Mouse (Mus musculus): Measurements from ENCODE around the gene Zscan4-ps2. TPM values are rescaled to one million over a fixed set of nuclear protein-coding genes. Genes with fewer than 3 reads are reported as not detected.
"Not testable (repeated sequence)": the region's sequence is repeated elsewhere in the genome, so short reads cannot be mapped to it uniquely, and the experiment has no call there.

Zscan4-ps2 gene
- not detected in 2 replicates for polyA plus RNA-seq (2012; rRNA removed)

DNA sequence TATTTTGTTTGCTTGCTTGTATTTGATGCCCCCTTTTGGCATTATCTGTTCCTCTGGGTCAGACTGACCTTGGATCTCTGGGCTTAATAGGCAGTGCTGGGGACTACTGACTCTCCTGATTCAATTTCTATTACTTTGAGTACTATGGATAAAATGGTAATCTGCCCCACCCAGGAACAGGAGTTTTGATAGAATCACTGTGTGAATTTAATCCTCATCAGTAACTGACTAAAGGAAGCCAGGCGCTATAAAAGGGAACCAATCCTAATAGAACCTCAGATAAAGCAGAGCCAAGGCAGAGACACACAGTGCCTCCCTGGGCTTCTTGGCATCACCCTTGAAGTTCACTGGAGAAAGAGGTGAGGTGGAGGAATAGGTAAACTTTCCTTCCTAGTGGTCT lies at the start of gene Zscan4-ps2:
Gene Zscan4-ps2, plus strand, starts transcription at position 301 of the 400 bp plus-strand sequence.
- not testable (repeated sequence) for DNase-seq (ENCODE audit: low read depth)

Other genes with a start within 250 kb of the Zscan4-ps2 start
- gene Zscan4e, start 203.6 kb upstream of the Zscan4-ps2 start, polyA plus RNA-seq (2012; rRNA removed): not detected in 2 replicates
- gene Zscan4f, start 116.4 kb upstream of the Zscan4-ps2 start, polyA plus RNA-seq (2012; rRNA removed): not detected in 2 replicates
- gene Zscan4-ps3, start 95.0 kb downstream of the Zscan4-ps2 start, polyA plus RNA-seq (2012; rRNA removed): not detected in 2 replicates
- not detected in 2 replicates for gene Vmn1r72, start 165.8 kb downstream of the Zscan4-ps2 start, polyA plus RNA-seq (2012; rRNA removed)
- gene Vmn1r73, start 216.0 kb downstream of the Zscan4-ps2 start, polyA plus RNA-seq (2012; rRNA removed): not detected in 2 replicates